Mouse (Mus musculus) kidney, postnatal 4 days (tissue): ENCODE measurements around the gene Etaa1.
"Not testable (repeated sequence)": the region's sequence is repeated elsewhere in the genome, so short reads cannot be mapped to it uniquely, and the experiment has no call there.

Experiments
- DNase-seq, 2 experiments: peaks; one replicate each; pipeline ENCODE4 v3.0.0; 2021; ENCODE audit warnings: mixed read lengths in 2 of 2

The Etaa1 gene

GRCm38 (mm10) chr11:17953231-17954134, at the start of gene Etaa1:
Etaa1 (minus strand) TSS chr11:17953875.
- peak; percentile 96 to 97 for DNase-seq

DNA sequence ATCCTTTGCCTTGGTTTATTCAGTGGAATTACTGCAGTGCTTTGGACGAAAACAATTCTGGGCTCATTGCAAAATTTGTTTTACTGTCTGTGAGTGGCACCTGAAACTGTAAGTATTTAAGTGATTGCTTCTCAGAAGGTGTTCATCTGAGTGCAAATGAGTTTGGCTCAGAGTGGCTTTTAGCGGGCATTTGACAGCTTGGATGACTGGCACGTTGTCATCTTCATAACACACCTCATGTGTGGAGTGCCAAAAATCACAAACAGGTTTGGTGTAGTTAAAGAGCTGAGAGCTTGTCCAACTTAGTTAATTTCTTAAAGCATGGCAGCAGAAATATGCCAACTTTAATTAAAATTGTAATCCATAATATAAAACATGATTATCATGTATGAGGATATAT, 40.5 kb upstream of the Etaa1 start:
- DNase-seq, result no peak

- no peak for DNase-seq
Measured at GRCm38 (mm10) chr11:17992311-17992710, 38.6 kb upstream of the Etaa1 start.

DNA sequence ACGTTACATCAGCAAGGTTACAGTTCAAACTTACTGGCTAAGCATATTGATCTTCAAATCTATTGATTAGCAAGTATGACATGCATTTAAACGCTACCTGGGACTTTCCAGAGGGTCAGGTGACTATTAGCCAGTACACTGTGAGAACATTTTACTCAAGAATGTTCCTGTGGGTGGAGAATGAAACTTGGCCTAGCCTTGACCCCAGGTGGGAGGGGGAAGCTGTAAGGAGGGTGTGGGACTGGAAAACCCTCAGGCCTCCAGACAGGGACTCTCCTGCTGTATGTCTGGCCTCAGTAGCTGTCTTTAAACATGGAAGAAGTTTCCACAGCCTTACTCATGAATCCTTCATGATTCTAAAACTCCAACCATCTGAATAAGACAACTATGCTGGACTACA, 29.7 kb upstream of the Etaa1 start:
- no peak for DNase-seq

DNA sequence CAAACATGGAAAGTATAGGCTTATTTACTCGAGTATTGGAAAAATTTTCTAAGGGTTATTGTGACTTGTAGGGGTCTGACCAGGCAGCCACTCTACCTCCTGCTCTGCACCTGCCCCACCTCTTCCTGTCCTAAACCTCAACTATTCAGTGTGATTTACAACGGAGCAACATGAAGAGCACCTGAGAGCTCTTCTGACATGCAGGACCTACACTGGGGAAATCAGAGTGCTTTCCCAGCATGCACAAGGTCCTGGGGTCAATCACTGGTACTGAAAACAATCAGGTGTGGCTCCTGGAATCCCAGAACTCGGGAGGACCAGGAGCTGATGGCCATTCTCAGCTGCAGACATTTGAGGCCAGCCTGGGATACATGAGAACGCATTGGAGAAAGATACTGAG, 27.6 kb upstream of the Etaa1 start:
- no peak for DNase-seq

GRCm38 (mm10) chr11:17975581-17975980, 21.9 kb upstream of the Etaa1 start:
- no peak for DNase-seq

- DNase-seq, result no peak
Measured at GRCm38 (mm10) chr11:17952791-17953190, 884 bp downstream of the Etaa1 start.

GRCm38 (mm10) chr11:17951336-17951735, 2.3 kb downstream of the Etaa1 start:
- DNase-seq, result peak; percentile 9 to 12

DNA sequence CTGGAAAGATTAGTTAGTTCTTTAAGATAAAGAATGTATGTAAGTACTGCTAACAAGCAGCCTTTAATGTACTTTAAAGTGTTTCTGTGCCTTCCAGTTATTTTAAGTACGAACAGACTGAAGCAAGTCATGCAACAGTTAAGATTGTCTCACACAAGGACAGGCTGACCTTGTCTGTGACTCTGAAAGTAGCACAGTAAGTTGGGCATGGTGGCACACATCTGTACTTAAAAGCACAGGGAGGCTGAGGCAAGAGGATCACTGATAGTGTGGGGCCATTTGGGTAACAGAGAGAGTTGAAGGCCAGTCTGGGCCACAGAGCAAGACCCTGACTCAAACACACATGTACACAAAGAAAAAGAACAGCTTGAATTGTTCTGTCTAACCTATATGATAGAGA, 14.5 kb downstream of the Etaa1 start:
- DNase-seq, result no peak

DNA sequence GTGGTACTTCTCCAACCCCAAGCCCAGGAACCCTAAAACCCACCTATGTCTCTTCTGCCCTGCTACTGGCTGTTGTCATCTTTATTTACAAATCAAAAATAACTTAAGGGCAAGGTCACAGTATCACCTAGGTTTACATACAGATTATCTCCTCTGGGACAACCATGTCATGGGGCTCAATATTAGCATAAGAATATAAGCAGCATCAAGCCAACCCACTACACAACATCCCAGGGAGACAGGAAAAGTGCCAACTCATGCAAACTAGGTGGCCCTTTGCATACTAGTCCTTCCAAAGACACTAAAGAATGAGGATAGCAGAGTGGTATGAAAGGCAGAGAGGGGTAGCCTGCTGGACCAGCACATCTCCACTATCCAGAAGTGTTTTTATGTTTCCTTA, 15.7 kb downstream of the Etaa1 start:
- DNase-seq, result no peak

DNA sequence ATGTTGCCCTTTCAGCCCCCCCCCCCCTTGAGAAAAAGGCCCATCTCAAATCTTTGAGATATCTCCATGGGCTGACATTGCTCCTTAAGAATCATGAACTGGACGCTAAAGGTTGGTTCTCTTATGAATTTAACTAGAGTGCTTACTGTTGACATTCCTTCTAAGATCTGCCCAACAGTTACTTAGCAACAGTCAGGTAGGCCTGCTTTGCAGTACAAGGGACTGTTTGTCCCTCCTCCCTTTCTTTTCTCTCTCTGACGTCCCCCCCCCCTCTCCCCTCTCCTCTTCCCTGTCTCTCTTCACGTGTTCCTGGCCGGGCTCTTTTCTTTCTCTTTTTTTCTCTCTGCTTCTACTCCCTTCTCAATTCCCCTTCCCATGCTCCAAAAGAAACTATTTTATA, 35.8 kb downstream of the Etaa1 start:
- no peak for DNase-seq

- DNase-seq, result no peak
Measured at GRCm38 (mm10) chr11:17917101-17917500, 36.6 kb downstream of the Etaa1 start.

GRCm38 (mm10) chr11:17916486-17916885, 37.2 kb downstream of the Etaa1 start:
- DNase-seq, result no peak

DNA sequence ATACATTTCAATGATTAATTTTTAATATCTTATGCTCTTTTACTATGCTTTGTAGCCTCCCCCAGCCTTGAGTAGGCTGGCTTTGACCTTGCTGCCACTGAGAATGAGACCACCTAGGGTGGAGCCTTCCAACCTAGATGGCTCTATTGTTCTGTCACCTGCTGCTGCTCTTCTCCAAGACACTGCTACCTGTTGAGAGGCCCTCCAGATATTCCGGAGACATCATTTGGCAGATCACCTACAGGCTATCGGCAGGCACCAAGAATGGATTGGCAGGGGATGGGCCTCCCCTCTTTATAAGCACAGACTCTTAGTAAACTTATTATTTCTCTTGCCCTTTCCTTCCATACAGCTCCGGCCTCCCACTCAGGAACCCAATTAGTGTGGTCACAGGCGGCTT, 52.7 kb downstream of the Etaa1 start:
- DNase-seq, result not testable (repeated sequence)
